Mouse (Mus musculus): ENCODE data around the gene Mad2l2.

Gene Mad2l2

DNA sequence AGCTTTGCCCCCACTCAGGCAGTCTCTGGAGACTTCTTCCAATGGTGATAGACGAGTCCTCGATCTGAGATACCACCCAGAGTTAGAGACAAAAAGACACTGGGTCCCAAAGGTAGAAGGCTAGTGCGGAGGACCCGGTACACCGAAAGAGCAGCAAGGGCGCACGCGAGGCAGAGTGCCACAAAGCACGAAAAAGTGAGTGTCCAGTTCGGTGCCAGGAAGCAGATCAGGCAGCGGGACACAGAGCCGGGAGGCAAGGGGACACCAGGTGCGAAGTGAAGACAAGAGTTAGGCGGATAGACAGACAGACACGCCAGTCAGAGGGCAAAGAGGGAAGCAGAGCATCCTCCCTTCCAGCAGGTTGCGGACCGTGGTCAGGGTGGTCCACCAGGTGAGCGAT is at the start of gene Mad2l2:
TSS of gene Mad2l2 (plus strand) at position 252 of the 400 bp plus-strand sequence.
- peak in 1 of 2 experiments; percentile 16 for DNase-seq

DNA sequence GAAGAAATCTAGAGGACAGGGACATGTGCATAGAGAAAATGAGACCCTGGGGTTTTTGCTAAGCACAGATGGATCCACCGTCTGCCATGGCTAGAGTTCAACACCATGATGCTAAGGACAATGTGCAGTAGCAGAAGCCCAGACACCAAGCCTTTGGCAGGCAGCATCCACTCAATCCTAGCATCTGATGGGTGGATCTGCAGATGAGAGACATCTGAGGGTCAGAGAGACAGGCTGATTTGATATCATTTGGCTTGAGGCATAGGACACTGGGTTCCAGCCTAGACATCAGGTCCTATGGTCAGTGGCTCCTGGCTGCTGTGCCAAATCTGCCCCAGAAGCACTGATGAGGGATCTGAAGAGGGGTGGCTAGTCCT is 49.6 kb upstream of the Mad2l2 start:
- no peak for DNase-seq

- DNase-seq = no peak
These were observed 49.0 kb upstream of the Mad2l2 start for GRCm38 (mm10) chr4:148081201-148081600.

DNA sequence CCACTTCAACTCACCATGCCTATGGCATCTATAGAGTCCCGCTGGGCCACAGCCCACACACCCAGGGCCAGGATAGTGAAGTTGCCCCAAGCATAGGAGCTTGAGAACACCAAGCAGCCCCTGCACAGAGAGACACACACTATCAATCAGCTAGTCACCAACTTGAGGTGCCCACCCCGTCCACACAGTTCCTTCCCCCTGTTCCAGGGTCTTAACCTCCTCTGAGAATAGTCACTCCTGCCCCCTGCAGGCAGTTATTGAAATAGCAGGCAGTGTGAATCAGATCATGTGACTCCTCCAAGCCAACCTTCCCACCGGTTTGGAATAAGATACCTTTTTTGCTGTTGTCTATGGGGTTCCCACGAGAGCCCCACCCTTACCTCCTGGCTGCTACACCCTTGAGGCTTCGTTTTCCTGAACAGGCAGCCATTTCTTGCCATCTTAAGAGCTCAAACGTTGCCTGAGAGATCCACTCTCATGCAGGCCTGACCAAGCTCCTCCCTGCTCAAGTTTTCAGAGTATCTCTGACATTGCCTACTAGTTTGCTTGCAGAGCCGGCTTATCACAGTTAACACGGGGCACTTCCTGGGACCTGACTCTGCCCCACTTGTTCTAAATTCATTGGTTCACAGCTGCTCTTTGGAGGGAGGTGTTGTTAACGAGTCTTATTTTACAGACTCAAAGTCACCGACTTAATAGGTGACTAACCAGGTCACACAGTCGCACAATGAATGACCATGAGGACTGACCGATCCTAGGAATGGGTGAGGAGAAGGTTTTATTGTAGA is 47.7 kb upstream of the Mad2l2 start:
- peak; percentile 81 to 85 for DNase-seq

GRCm38 (mm10) chr4:148083176-148083899 is 46.8 kb upstream of the Mad2l2 start:
- DNase-seq = peak; percentile 65 to 76

- DNase-seq = peak; percentile 66 to 76
These were observed 45.9 kb upstream of the Mad2l2 start for GRCm38 (mm10) chr4:148084261-148084714.

DNA sequence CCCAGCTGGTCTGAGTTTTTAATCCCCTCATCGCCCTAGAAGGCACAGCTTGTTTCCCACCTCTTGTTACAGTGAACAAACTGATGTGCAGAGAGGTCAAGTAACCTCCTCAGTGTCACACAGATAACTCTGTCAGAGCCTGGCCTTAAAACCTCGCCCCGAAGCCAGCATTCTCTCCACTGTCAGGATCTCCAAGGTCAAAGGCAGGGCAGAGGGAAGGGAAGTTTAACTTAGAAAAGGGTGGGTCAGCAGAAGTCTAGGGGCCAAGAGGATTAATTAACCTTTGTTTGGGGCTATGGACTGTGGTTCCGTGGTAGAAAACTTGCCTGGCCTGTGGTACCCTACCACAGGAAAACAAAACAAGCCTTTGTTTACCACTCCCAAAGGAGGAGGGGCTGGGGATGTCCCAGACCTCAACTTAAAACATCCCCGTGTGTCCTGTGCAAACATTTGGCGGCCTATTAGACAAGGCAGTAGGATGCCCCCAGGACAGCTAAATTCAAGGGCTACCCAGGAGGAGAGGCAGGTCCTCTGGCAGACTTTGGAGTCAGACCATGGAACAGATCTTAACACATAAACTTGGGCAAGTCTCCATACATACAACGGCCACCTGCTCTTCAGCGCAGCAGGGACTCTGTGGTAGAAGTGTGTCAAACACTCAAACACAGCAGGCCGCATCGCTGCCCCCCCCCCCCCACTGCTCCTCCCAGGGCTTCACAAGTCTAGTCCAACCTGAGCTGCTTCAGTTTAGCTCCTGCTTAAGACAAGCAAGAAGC is 44.9 kb upstream of the Mad2l2 start:
- no peak for DNase-seq

DNA sequence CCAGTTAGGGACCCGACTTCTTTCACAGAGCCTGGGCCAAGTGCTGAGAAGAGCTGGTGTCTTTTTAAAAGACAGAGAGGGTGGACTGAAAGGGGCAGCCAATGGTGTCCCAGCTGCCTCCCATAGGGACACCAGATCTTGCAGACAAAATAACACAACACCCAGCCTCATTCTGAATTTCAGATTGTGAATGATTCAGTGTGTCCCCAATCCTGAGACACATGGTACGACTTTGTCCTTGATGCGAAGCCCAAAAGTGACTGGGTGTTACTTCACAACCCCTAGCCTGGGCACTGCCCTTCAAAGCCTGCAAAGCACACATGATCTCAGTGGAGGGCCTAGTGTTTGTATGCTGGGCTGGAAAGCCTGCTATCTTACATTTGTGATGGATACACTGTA is 44.3 kb upstream of the Mad2l2 start:
- no peak for DNase-seq

- DNase-seq = peak; percentile 57 to 70
These were observed 42.9 kb upstream of the Mad2l2 start for GRCm38 (mm10) chr4:148087091-148087906.

- peak; percentile 97 to 98 for DNase-seq
These were observed 42.2 kb upstream of the Mad2l2 start, which contains the start of gene Agtrap for GRCm38 (mm10) chr4:148087907-148088527. TSS of gene Agtrap (minus strand) at chr4:148088031.

DNA sequence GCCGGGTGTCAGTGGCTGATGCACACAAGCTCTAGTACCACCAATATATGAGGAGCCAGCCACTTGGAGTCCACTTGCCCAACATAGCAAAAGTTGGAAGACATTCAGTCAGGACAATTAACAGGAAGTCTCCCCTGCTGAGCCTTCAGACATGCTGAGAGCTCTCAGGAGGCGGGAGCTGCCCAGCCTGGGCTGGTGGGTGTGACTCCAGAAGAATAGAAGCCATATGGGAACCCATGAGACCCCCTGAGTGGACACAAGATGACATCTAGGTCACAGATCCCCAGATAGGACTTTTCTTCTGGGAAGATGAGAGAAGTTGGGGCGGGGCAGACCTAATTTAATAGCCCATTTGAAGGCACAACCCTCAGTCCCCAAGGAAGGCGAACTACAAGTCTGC is 41.0 kb upstream of the Mad2l2 start:
- DNase-seq = no peak

- DNase-seq = no peak
These were observed 39.0 kb upstream of the Mad2l2 start for GRCm38 (mm10) chr4:148091181-148091580.

GRCm38 (mm10) chr4:148092551-148093271 is 37.5 kb upstream of the Mad2l2 start:
- no peak for DNase-seq

DNA sequence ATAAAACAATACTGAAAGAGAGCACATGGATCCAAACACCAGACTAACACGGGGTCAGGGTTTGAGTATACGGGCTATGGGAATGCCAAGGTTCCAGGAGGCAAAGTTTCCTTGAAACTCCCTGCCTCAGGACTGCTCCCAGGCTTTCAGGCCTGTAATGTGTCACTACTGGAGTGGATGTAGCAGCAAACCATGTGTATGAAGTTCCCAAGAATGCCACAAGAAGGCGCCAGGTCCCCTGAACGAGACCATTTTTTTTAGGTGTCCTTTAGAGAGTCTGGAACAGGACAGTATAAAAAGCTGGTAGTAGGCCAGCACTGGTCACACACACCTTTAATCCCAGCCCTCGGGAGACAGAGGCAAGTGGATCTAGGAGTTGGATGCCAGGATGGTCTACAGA is 36.0 kb upstream of the Mad2l2 start:
- peak in 1 of 2 experiments; percentile 52 for DNase-seq

DNA sequence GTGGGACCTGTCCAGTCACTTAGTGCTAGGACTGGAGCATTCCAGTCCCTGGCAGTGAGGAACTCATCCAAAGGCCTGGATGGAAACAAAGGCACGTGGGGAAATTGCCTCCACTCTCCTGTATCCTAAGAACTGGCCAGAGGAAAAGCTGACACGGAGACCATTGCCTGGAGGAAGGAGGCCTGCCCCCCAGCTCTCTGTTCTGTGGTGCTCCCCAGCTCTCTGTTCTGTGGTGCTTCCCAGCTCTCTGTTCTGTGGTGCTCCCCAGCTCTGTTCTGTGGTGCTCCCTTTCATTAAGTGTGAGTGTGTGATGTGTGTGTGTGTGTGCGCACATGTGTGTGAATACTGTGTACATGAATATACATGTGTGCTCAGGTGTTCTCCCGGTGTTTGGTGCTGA is 35.1 kb upstream of the Mad2l2 start:
- no peak for DNase-seq

GRCm38 (mm10) chr4:148097936-148098335 is 32.2 kb upstream of the Mad2l2 start:
- no peak for DNase-seq

GRCm38 (mm10) chr4:148098666-148099065 is 31.5 kb upstream of the Mad2l2 start:
- DNase-seq = no peak

DNA sequence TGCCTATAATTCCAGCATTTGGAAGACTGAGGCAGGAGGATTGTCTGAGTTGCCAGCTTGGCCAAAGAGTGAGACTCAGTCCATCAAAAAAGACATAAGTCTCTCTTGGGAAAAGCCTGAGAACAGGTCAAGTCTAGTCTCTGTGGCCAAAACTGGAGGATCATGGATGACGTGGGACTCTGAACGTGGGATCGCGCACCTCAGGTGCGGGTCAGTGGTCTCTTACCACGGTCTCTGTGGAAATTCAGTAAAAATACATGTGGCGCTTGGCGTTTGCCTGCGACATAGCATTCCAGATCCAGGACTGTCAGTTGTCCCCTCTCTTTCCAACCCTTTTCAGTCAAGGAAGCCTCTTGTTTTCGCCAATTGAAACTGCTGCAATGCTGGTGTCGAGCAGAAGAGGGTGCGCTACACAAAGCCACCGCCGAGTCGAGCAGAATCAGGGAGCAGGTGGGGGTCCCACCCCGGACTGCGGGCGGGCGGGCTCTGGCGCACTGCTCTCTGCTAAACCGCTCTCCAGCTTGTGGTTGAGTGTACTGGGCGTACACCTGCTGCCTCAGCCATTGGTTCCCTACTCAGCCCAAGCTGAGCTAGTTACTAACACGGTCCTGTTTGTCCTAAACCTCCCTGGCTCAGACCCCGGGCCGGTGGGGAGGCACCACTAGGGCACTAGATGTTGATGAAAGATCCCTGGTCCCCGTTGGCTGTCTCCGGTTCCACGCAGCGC is 28.2 kb upstream of the Mad2l2 start:
- DNase-seq = peak; percentile 71 to 82

DNA sequence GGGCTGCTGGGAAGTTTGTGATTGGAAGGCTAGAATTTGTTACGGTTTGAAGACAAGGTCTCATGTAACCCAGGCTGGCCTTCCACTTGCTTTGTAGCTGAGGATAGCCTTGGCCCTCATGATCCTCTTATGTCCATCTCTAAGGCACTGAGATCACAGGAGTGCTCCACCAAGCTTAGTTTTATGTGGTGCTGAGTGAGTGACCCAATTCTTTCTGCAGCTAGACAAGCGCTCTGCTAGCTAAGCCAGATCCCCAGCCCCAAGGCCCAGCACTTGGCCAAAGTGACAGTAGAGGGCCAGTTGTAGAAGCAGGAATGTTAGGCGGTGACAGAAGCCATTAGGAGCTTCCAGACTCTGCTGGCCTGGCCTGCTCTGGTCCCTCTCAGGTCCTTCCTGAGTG is 26.0 kb upstream of the Mad2l2 start:
- no peak for DNase-seq

DNA sequence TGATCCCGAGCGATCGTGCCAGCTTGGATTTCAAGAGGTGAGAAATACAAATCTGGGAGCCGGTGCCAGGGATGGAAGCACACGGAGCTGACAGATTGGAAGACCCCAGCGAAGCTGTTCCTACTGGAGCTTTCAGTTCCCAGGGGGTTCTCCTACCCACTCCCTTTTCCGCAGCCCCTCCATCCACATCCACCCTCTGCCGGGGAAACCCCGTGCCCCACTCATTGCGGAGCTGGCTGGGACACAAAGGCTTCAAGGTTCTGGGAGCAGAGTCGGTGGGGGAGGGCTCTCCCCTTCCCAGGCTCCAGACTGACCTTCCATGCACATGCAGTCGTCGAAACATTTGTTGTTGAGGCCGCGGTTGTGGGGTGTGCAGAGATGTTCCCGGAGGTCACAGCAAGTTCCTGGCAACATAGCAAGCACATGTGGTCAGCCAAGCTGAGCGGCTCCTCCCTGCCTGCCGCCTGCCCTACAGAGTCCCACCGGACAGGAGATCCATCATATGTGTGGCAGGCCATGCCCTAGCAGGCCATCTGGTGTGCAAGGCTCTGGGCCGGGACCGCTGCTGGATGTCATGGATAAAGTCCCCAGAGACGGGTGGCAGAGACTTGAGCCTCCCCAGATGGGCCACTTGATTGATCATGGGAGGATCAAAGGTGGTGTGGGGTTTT is 22.4 kb upstream of the Mad2l2 start:
- DNase-seq = peak; percentile 44 to 68

Data from kidney, postnatal 4 days (tissue).